Mouse (Mus musculus): Measurements from ENCODE around the gene St13. TPM values are rescaled to one million over a fixed set of nuclear protein-coding genes. Genes with fewer than 3 reads are reported as not detected.

The St13 gene
- polyA plus RNA-seq, 1 experiment from 2014 or later, result 105 TPM

GRCm38 (mm10) chr15:81405008-81405407, 5.1 kb upstream of the St13 start:
- Histone ChIP-seq H3K4me1 (peaks cover 20% of the 10 kb centered on the region), H3K9me3 (replicated peaks) (no peaks in the 10 kb centered on the region), H3K27ac (no peak overlapping the region), H3K4me2 (no peak overlapping the region), H3K4me3 (no peak overlapping the region), H3K36me3 (peaks cover 7% of the 10 kb centered on the region; the same call in 1 of the 2 replicates), H3K9ac (no peak overlapping the region), H3K27me3 (replicated peaks) (no peaks in the 10 kb centered on the region)
- WGBS (ENCODE audit: insufficient replicate concordance), result 85% methylated on average over 3 of the region's 3 CpGs
- no peak for ATAC-seq

GRCm38 (mm10) chr15:81399297-81399637, 610 bp downstream of the St13 start:
- WGBS (ENCODE audit: insufficient replicate concordance), result under 1% methylated on average over 21 of the region's 21 CpGs
- H3K4me1 ChIP-seq, result peaks cover 49% of the 10 kb centered on the region
- peak overlapping the region; percentile 88 for H3K4me3 ChIP-seq
- H3K4me2 ChIP-seq, result peak overlapping the region; percentile 96
- peaks cover 10% of the 10 kb centered on the region; the same call in 1 of the 2 replicates for H3K36me3 ChIP-seq
- peak overlapping the region; percentile 92 for H3K27ac ChIP-seq
- H3K9ac ChIP-seq, result peak overlapping the region; percentile 96
- no peak; the same call in 1 of the 2 replicates for ATAC-seq
- no peaks in the 10 kb centered on the region for H3K9me3 ChIP-seq (replicated peaks)
- no peaks in the 10 kb centered on the region for H3K27me3 ChIP-seq (replicated peaks)

- H3K27me3 ChIP-seq (replicated peaks), result no peaks in the 10 kb centered on the region
- H3K4me1 ChIP-seq, result peaks cover 58% of the 10 kb centered on the region
- no peak overlapping the region for H3K27ac ChIP-seq
- H3K9ac ChIP-seq, result peak overlapping the region; percentile 96
- H3K9me3 ChIP-seq (replicated peaks), result no peaks in the 10 kb centered on the region
- peak overlapping the region; percentile 96 for H3K4me2 ChIP-seq
- H3K36me3 ChIP-seq, result peaks cover 13% of the 10 kb centered on the region; the same call in 1 of the 2 replicates
- no peak for ATAC-seq
- H3K4me3 ChIP-seq, result peak overlapping the region; percentile 88
Observed at GRCm38 (mm10) chr15:81398189-81398588, 1.7 kb downstream of the St13 start.

- Histone ChIP-seq H3K27me3 (replicated peaks) (no peaks in the 10 kb centered on the region), H3K27ac (no peak overlapping the region), H3K36me3 (peaks cover 40% of the 10 kb centered on the region), H3K4me3 (no peak overlapping the region), H3K4me2 (no peak overlapping the region), H3K9ac (no peak overlapping the region), H3K9me3 (replicated peaks) (no peaks in the 10 kb centered on the region), H3K4me1 (peaks cover 41% of the 10 kb centered on the region)
- 74% methylated on average over 8 of the region's 8 CpGs for WGBS (ENCODE audit: insufficient replicate concordance)
- no peak for ATAC-seq
Observed at GRCm38 (mm10) chr15:81394211-81394915, 5.5 kb downstream of the St13 start.

- Histone ChIP-seq H3K27ac (no peak overlapping the region), H3K9me3 (replicated peaks) (no peaks in the 10 kb centered on the region), H3K9ac (no peak overlapping the region), H3K27me3 (replicated peaks) (no peaks in the 10 kb centered on the region), H3K4me2 (no peak overlapping the region), H3K4me1 (peaks cover 33% of the 10 kb centered on the region), H3K4me3 (no peak overlapping the region), H3K36me3 (peaks cover 53% of the 10 kb centered on the region)
- ATAC-seq, result no peak
Observed at GRCm38 (mm10) chr15:81392997-81393396, 6.9 kb downstream of the St13 start.

GRCm38 (mm10) chr15:81386327-81386726, 13.6 kb downstream of the St13 start:
- ATAC-seq, result no peak
- no peak overlapping the region for H3K4me3 ChIP-seq
- no peaks in the 10 kb centered on the region; the same call in 1 of the 2 replicates for H3K4me1 ChIP-seq
- no peak overlapping the region for H3K9ac ChIP-seq
- H3K27ac ChIP-seq, result no peak overlapping the region
- no peaks in the 10 kb centered on the region for H3K27me3 ChIP-seq (replicated peaks)
- peaks cover 95% of the 10 kb centered on the region for H3K36me3 ChIP-seq
- WGBS (ENCODE audit: insufficient replicate concordance), result 85% methylated on average over 5 of the region's 5 CpGs
- no peaks in the 10 kb centered on the region for H3K9me3 ChIP-seq (replicated peaks)
- no peak overlapping the region for H3K4me2 ChIP-seq

GRCm38 (mm10) chr15:81378845-81379244, 21.0 kb downstream of the St13 start:
- H3K27me3 ChIP-seq (replicated peaks), result no peaks in the 10 kb centered on the region
- 80% methylated on average over 2 of the region's 2 CpGs for WGBS (ENCODE audit: insufficient replicate concordance)
- peaks cover 87% of the 10 kb centered on the region for H3K36me3 ChIP-seq
- no peak overlapping the region for H3K27ac ChIP-seq
- no peaks in the 10 kb centered on the region for H3K4me1 ChIP-seq
- H3K4me3 ChIP-seq, result no peak overlapping the region
- no peak overlapping the region for H3K4me2 ChIP-seq
- no peaks in the 10 kb centered on the region for H3K9me3 ChIP-seq (replicated peaks)
- no peak for ATAC-seq
- H3K9ac ChIP-seq, result no peak overlapping the region

GRCm38 (mm10) chr15:81374621-81375020, 25.3 kb downstream of the St13 start:
- ATAC-seq, result no peak
- H3K27ac ChIP-seq, result no peak overlapping the region
- no peak overlapping the region for H3K4me3 ChIP-seq
- H3K36me3 ChIP-seq, result peaks cover 85% of the 10 kb centered on the region
- H3K4me2 ChIP-seq, result no peak overlapping the region
- no peaks in the 10 kb centered on the region for H3K4me1 ChIP-seq
- no peaks in the 10 kb centered on the region for H3K27me3 ChIP-seq (replicated peaks)
- WGBS (ENCODE audit: insufficient replicate concordance), result 87% methylated on average over 11 of the region's 11 CpGs
- H3K9me3 ChIP-seq (replicated peaks), result no peaks in the 10 kb centered on the region
- H3K9ac ChIP-seq, result no peak overlapping the region

GRCm38 (mm10) chr15:81370356-81370755, 29.5 kb downstream of the St13 start:
- Histone ChIP-seq H3K4me3 (no peak overlapping the region), H3K4me1 (0 out of 2 replicates have a peak, but pooled peaks cover 2% of the 10 kb centered on the region), H3K4me2 (no peak overlapping the region), H3K27ac (0 out of 2 replicates have a peak overlapping the region, but pooled peaks have one; percentile 14), H3K9ac (no peak overlapping the region), H3K27me3 (replicated peaks) (no peaks in the 10 kb centered on the region), H3K9me3 (replicated peaks) (no peaks in the 10 kb centered on the region), H3K36me3 (peaks cover 91% of the 10 kb centered on the region)
- no peak for ATAC-seq
- WGBS (ENCODE audit: insufficient replicate concordance), result 70% methylated on average over 1 of the region's 1 CpGs

GRCm38 (mm10) chr15:81368601-81369000, 31.3 kb downstream of the St13 start:
- Histone ChIP-seq H3K27ac (no peak overlapping the region), H3K4me1 (0 out of 2 replicates have a peak, but pooled peaks cover 5% of the 10 kb centered on the region), H3K4me2 (no peak overlapping the region), H3K27me3 (replicated peaks) (no peaks in the 10 kb centered on the region), H3K4me3 (no peak overlapping the region), H3K36me3 (peaks cover 92% of the 10 kb centered on the region), H3K9me3 (replicated peaks) (no peaks in the 10 kb centered on the region), H3K9ac (no peak overlapping the region)
- 69% methylated on average over 1 of the region's 1 CpGs for WGBS (ENCODE audit: insufficient replicate concordance)
- no peak for ATAC-seq

GRCm38 (mm10) chr15:81366241-81366640, 33.6 kb downstream of the St13 start:
- H3K27ac ChIP-seq, result no peak overlapping the region
- ATAC-seq, result no peak

GRCm38 (mm10) chr15:81365246-81365645, 34.6 kb downstream of the St13 start:
- no peak overlapping the region for H3K4me3 ChIP-seq
- H3K27me3 ChIP-seq (replicated peaks), result no peaks in the 10 kb centered on the region
- 67% methylated on average over 8 of the region's 8 CpGs for WGBS (ENCODE audit: insufficient replicate concordance)
- H3K4me1 ChIP-seq, result peaks cover 30% of the 10 kb centered on the region
- H3K4me2 ChIP-seq, result no peak overlapping the region
- ATAC-seq, result no peak
- H3K9ac ChIP-seq, result no peak overlapping the region
- H3K36me3 ChIP-seq, result peaks cover 66% of the 10 kb centered on the region
- no peaks in the 10 kb centered on the region for H3K9me3 ChIP-seq (replicated peaks)
- no peak overlapping the region; the same call in 1 of the 2 replicates for H3K27ac ChIP-seq

More at GRCm38 (mm10) chr15:81366241-81366640, 33.6 kb downstream of the St13 start:
- Histone ChIP-seq H3K36me3 (peaks cover 76% of the 10 kb centered on the region), H3K4me2 (no peak overlapping the region), H3K9ac (no peak overlapping the region), H3K27me3 (replicated peaks) (no peaks in the 10 kb centered on the region), H3K4me3 (no peak overlapping the region), H3K4me1 (peaks cover 25% of the 10 kb centered on the region), H3K9me3 (replicated peaks) (no peaks in the 10 kb centered on the region)
- WGBS (ENCODE audit: insufficient replicate concordance), result 76% methylated on average over 4 of the region's 4 CpGs

GRCm38 (mm10) chr15:81364271-81364670, 35.6 kb downstream of the St13 start:
- peaks cover 56% of the 10 kb centered on the region for H3K36me3 ChIP-seq
- H3K9me3 ChIP-seq (replicated peaks), result no peaks in the 10 kb centered on the region
- H3K4me2 ChIP-seq, result no peak overlapping the region
- no peaks in the 10 kb centered on the region for H3K27me3 ChIP-seq (replicated peaks)
- H3K4me1 ChIP-seq, result peaks cover 40% of the 10 kb centered on the region
- H3K27ac ChIP-seq, result no peak overlapping the region
- no peak overlapping the region for H3K4me3 ChIP-seq
- H3K9ac ChIP-seq, result no peak overlapping the region
- no peak for ATAC-seq
- WGBS (ENCODE audit: insufficient replicate concordance), result 92% methylated on average over 1 of the region's 1 CpGs
